Mouse (Mus musculus) neural tube, embryonic 15.5 days (tissue): Measurements from ENCODE around the gene Rab35. TPM values are rescaled to one million over a fixed set of nuclear protein-coding genes. Genes with fewer than 3 reads are reported as not detected.

Source experiments
- ATAC-seq: fragments of 200-750 bp; cut with Nextera tagmentation; 2 replicates; pipeline ENCODE4 v1.8.0; 2017; ENCODE audit warnings: mild to moderate bottlenecking, moderate TSS enrichment, moderate library complexity; ENCODE audit not compliant: low FRiP score
- H3K27ac ChIP-seq: fragments of 300-500 bp; sonication (generic); replicated peaks from 2 replicates; pipeline ENCODE4 v1.5.1; 2015; ENCODE audit warnings: mild to moderate bottlenecking, inconsistent platforms
- H3K27me3 ChIP-seq: fragments of 300-500 bp; sonication (generic); replicated peaks from 2 replicates; pipeline ENCODE4 v1.6.1; 2015; ENCODE audit warnings: inconsistent platforms
- H3K36me3 ChIP-seq: fragments of 300-500 bp; sonication (generic); 2 replicates; pipeline ENCODE4 v1.6.1; 2015; ENCODE audit warnings: inconsistent platforms
- H3K4me1 ChIP-seq: fragments of 300-500 bp; sonication (generic); 2 replicates; pipeline ENCODE4 v1.6.1; 2015; ENCODE audit warnings: inconsistent platforms
- H3K4me2 ChIP-seq: fragments of 300-500 bp; sonication (generic); 2 replicates; pipeline ENCODE4 v1.6.1; 2015; ENCODE audit warnings: inconsistent platforms, mild to moderate bottlenecking, moderate library complexity
- H3K4me3 ChIP-seq: fragments of 300-500 bp; sonication (generic); replicated peaks from 2 replicates; pipeline ENCODE4 v1.5.1; 2015; ENCODE audit warnings: mild to moderate bottlenecking, inconsistent platforms
- H3K9ac ChIP-seq: fragments of 300-500 bp; sonication (generic); replicated peaks from 2 replicates; pipeline ENCODE4 v1.6.1; 2015; ENCODE audit warnings: mild to moderate bottlenecking, inconsistent platforms
- H3K9me3 ChIP-seq: fragments of 300-500 bp; sonication (generic); replicated peaks from 2 replicates; pipeline ENCODE4 v1.6.1; 2016; ENCODE audit warnings: inconsistent platforms
- WGBS: fragments of 180-500 bp; shearing (Covaris S2); methylation state at CpG from one replicate; pipeline ENCODE4 v1.1.7; 2015; ENCODE audit warnings: mixed read lengths; 5-methylcytosine and 5-hydroxymethylcytosine counted together
- microRNA-seq: library from miRNA; unstranded; fragments of <30 nt; microRNA quantifications from one replicate; pipeline ENCODE4, GENCODE M21; 2017
- polyA plus RNA-seq: library from polyadenylated mRNA; unstranded; fragments of >200 nt; fragmentation: Nextera tagmentation; extraction: Ambion mirVana; gene quantifications from 2 replicates; pipeline ENCODE4 v1.2.1, GENCODE M21; 2015

The Rab35 gene
- polyA plus RNA-seq, 1 experiment from 2014 or later, result 20.8 TPM

DNA sequence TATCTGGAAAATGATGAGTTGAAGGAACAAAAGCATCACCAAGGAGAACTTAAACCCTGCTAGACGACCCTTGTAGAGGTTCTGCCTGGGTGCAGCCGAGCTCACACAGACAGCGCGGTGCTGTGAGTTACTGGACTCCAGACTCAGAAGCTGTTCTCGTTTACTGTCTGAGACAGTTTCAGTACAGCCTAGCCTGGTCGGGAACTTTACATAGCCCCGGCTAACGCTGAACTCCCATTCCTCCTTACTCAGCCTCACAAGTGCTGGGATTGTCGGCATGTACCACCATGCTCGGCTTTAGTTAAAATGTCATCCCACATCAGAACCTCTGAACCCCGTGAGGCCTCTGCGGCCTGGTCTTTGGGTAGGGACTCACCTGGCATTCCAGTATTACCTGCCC, 37.3 kb downstream of the Rab35 start:
- Histone ChIP-seq H3K27ac (no peak overlapping the region), H3K4me1 (peaks cover 4% of the 10 kb centered on the region; the same call in 1 of the 2 replicates), H3K4me2 (no peak overlapping the region), H3K27me3 (no peaks in the 10 kb centered on the region), H3K36me3 (peaks cover 18% of the 10 kb centered on the region), H3K4me3 (no peak overlapping the region), H3K9ac (no peak overlapping the region), H3K9me3 (no peaks in the 10 kb centered on the region)
- 86% methylated on average over 12 of the region's 12 CpGs for WGBS
- no peak for ATAC-seq

DNA sequence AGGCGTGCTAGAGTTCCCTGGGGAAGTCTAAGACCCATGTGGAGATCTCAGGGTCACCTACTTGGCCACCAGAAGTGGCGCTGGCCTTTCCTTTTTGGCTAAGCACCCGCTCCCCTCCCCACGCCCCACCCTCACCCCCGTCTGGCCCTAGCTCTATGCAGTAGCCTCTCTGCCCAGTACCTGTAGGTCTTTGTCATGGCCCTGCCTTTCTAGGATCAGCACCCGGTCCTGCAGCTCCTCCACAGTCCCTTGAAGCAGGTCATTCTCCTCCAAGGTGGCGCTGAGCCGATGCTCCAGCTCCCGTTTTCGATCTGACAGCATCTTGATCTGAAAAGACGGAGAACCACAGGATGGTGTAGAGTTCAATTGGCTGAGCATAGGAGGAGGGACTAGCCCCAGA, 38.3 kb downstream of the Rab35 start:
- no peaks in the 10 kb centered on the region for H3K27me3 ChIP-seq
- no peak overlapping the region for H3K4me3 ChIP-seq
- no peak for ATAC-seq
- peaks cover 18% of the 10 kb centered on the region for H3K36me3 ChIP-seq
- no peak overlapping the region for H3K4me2 ChIP-seq
- peaks cover 4% of the 10 kb centered on the region; the same call in 1 of the 2 replicates for H3K4me1 ChIP-seq
- no peaks in the 10 kb centered on the region for H3K9me3 ChIP-seq
- H3K9ac ChIP-seq, result no peak overlapping the region
- WGBS, result 90% methylated on average over 11 of the region's 11 CpGs
- H3K27ac ChIP-seq, result no peak overlapping the region

DNA sequence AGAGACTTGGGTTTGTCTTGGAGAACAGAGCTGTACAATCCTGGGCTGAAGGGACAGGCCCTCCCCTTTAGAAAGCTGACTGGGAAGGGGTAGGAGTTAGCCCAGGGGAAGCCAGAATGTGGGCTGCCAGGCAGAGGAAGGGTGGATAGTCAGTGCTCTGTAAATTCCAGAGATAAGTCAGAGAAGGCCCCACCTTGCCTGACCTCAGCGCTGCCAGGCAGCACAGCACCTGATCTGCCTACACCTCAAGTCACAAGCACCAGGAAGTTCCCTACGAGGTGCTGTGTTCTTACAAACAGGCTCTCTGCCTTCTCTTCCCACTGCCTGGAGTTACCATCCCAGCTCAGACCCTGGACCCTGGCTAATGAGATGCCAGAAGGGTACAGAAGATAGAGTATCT, 38.7 kb downstream of the Rab35 start:
- no peak for ATAC-seq
- Histone ChIP-seq H3K4me2 (no peak overlapping the region), H3K9ac (no peak overlapping the region), H3K4me3 (no peak overlapping the region), H3K4me1 (peaks cover 4% of the 10 kb centered on the region; the same call in 1 of the 2 replicates), H3K27ac (no peak overlapping the region), H3K36me3 (peaks cover 14% of the 10 kb centered on the region), H3K9me3 (no peaks in the 10 kb centered on the region), H3K27me3 (no peaks in the 10 kb centered on the region)
- WGBS, result 87% methylated on average over 2 of the region's 2 CpGs

DNA sequence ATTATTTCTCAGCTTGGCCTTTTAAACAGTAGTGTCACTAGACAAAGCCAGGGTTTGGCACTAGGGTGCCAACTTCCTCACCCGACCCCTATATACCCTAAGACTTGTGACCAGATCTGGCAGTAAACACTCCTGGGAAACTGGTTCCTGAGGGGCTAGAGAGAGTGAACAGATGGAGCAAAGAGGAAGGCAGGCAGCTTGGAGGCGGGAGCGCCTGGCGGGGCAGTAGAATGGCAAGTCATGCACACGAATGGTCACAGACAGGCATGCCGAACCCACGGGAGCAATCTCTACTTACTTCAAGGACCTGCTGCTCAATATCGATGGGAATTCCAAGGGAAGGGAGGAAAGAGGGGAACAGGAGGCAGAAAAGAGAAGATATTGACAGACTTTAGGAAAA, 40.1 kb downstream of the Rab35 start:
- Histone ChIP-seq H3K9me3 (no peaks in the 10 kb centered on the region), H3K27me3 (no peaks in the 10 kb centered on the region), H3K4me2 (no peak overlapping the region), H3K4me3 (no peak overlapping the region), H3K36me3 (peaks cover 13% of the 10 kb centered on the region), H3K9ac (no peak overlapping the region), H3K27ac (no peak overlapping the region), H3K4me1 (no peaks in the 10 kb centered on the region)
- whole genome bisulfite sequencing, result 67% methylated on average over 8 of the region's 8 CpGs
- no peak for ATAC-seq

DNA sequence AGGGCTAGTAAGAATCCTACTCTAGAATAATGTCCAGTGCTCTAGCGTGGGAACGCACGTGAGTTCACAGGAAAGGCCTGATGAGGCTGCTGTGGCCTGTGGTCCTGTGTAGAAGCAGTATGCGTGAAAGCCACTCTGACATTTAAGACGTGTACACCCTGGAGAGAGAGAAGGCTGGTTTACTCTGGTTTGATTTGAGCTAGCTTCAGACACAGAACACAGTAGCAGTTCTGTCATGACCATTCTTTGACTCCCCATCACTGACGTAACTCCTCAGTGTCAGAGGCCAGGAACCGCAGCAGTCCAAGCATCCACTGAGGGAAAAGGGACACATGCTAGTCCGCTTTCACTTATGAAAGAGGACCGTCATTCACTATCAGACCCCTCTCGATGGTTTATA, 53.4 kb downstream of the Rab35 start:
- Histone ChIP-seq H3K4me1 (no peaks in the 10 kb centered on the region), H3K4me2 (no peak overlapping the region), H3K27me3 (no peaks in the 10 kb centered on the region), H3K36me3 (no peaks in the 10 kb centered on the region), H3K9ac (no peak overlapping the region), H3K9me3 (no peaks in the 10 kb centered on the region), H3K27ac (no peak overlapping the region), H3K4me3 (no peak overlapping the region)
- no peak for ATAC-seq
- 88% methylated on average over 10 of the region's 10 CpGs for WGBS

DNA sequence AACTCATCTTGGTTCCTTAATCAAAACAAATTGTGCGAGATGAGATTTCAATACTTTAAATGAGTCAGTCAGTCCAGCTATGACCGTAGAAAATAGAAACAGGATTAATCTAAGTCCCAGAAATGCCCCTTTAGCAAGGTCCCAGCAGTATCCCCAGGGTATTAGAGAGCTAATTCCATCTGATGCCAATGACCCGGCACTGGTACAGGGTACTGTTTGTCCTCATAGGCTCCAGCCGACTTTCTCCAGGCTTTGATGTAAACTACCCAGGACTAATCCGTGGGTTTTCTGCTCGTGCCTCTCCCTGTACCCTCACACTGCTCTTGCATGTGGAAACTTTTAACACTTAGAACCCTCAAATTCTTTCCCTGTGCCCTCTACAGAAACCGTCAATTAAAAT, 55.0 kb downstream of the Rab35 start:
- ATAC-seq, result no peak
- 63% methylated on average over 7 of the region's 7 CpGs for WGBS
- H3K4me1 ChIP-seq, result no peaks in the 10 kb centered on the region
- no peak overlapping the region for H3K4me3 ChIP-seq
- H3K9me3 ChIP-seq, result no peaks in the 10 kb centered on the region
- no peak overlapping the region for H3K4me2 ChIP-seq
- no peaks in the 10 kb centered on the region for H3K36me3 ChIP-seq
- no peak overlapping the region for H3K9ac ChIP-seq
- no peak overlapping the region for H3K27ac ChIP-seq
- H3K27me3 ChIP-seq, result no peaks in the 10 kb centered on the region

DNA sequence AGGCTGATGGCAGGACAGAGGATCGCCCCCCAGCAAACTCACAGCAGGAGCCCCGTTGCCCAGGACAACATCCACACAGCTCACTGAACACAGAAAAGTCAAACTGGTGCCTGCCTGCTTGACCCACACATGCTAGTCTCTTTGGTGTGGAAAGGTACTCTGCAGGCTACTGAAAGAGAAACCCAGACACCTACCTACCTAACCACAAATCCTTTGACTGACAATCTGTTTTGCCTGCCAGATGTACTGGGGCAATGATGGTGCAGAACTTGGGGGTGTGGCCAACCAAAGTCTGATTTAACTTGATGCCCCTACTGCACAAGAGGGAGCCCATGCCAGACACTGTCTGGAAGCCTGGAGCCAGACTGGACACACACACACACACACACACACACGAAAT, 61.6 kb downstream of the Rab35 start:
- Histone ChIP-seq H3K9me3 (no peaks in the 10 kb centered on the region), H3K4me3 (no peak overlapping the region), H3K27me3 (no peaks in the 10 kb centered on the region), H3K36me3 (no peaks in the 10 kb centered on the region), H3K4me2 (no peak overlapping the region), H3K4me1 (peaks cover 4% of the 10 kb centered on the region; the same call in 1 of the 2 replicates), H3K9ac (no peak overlapping the region), H3K27ac (no peak overlapping the region)
- no peak for ATAC-seq
- 57% methylated on average over 3 of the region's 3 CpGs for WGBS

DNA sequence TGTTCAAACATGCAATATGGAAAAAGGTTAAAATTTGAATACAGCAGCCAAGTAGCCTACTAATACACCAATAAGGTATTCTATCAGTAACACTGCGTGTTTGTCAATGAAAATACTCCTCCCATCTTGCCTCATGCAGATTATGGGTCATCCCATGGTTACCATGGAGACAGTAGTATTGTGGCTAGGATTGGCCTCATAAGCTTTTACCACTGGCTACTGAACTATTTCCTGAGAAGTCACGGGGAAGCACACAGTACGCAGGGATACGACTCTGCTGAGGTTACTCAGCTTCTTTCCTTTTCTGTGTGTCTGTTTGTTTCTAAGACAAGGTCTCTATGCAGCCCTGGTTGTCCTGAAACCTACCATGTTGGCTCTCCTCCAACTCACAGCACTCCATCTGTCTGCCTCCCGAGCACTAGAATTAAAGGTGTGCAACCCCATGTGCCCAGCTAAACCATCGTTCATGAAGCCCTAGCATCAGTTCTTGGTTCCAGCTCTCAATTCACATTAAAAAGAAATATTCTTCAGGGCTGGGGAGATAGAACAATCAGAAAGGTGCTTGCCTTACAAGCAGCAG, 63.6 kb downstream of the Rab35 start:
- Histone ChIP-seq H3K27ac (no peak overlapping the region), H3K4me2 (no peak overlapping the region), H3K4me3 (no peak overlapping the region), H3K9me3 (no peaks in the 10 kb centered on the region), H3K27me3 (no peaks in the 10 kb centered on the region), H3K36me3 (no peaks in the 10 kb centered on the region), H3K9ac (no peak overlapping the region), H3K4me1 (peaks cover 7% of the 10 kb centered on the region)
- ATAC-seq, result no peak
- WGBS, result 40% methylated on average over 6 of the region's 6 CpGs

DNA sequence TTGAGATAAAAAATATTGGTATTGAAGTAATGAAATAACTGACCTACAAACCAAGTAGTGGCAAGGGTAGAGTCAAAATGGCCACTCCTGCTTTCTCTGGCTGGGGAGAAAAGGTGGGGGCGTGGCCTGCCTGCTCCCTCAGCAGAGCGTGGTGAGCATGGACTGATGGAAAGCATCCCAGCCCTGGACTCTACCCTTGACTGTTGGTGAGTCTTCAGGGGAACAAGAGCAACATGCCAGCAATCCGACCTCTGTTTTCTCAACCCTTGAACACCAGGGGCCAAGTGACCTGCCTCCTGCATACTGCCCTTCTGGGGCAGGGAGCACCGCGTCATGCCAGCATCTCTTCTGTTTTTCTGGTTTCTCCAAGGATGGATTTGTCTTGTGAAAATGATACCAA, 65.1 kb downstream of the Rab35 start:
- no peaks in the 10 kb centered on the region for H3K9me3 ChIP-seq

More for the DNA sequence above, 65.1 kb downstream of the Rab35 start:
- Histone ChIP-seq H3K27ac (no peak overlapping the region), H3K4me1 (peaks cover 7% of the 10 kb centered on the region), H3K9ac (no peak overlapping the region), H3K27me3 (no peaks in the 10 kb centered on the region), H3K4me3 (no peak overlapping the region), H3K4me2 (no peak overlapping the region), H3K36me3 (no peaks in the 10 kb centered on the region)
- ATAC-seq, result no peak
- WGBS, result 86% methylated on average over 5 of the region's 5 CpGs

Small RNA genes within 50 kb of the gene (microRNA-seq; reads per million reads assigned to microRNA genes)
- gene Mir7030, result not detected

Other genes starting within 250 kb of the Rab35 start
- gene Msi1, start 202.3 kb upstream of the Rab35 start, polyA plus RNA-seq, result 29.4 and 37.9 TPM in 2 replicates
- 0.81 and 1.1 TPM in 2 replicates for gene Pla2g1b, start 165.6 kb upstream of the Rab35 start, polyA plus RNA-seq
- gene Sirt4, start 147.2 kb upstream of the Rab35 start, polyA plus RNA-seq, result 31.0 and 37.1 TPM in 2 replicates
- 21.3 and 28.2 TPM in 2 replicates for gene Pxn, start 125.2 kb upstream of the Rab35 start, polyA plus RNA-seq
- gene Rplp0, start 72.4 kb upstream of the Rab35 start, polyA plus RNA-seq, result 785 and 1,036 TPM in 2 replicates
- 35.7 and 37.6 TPM in 2 replicates for gene Gcn1l1, start 66.7 kb upstream of the Rab35 start, polyA plus RNA-seq
- gene Bicdl1, start 99.7 kb downstream of the Rab35 start, polyA plus RNA-seq, result 35.0 and 44.0 TPM in 2 replicates
- gene Cit, start 213.4 kb downstream of the Rab35 start, polyA plus RNA-seq, result 38.8 and 40.1 TPM in 2 replicates